Mouse (Mus musculus) heart, embryonic 15.5 days (tissue): Measurements from ENCODE around the gene Rpp25. TPM values are rescaled to one million over a fixed set of nuclear protein-coding genes. Genes with fewer than 3 reads are reported as not detected.

Experiments used
- polyA plus RNA-seq: library from polyadenylated mRNA; unstranded; fragments of >200 nt; fragmentation: Nextera tagmentation; extraction: Ambion mirVana; gene quantifications from 2 replicates; pipeline ENCODE4 v1.2.1, GENCODE M21; 2015

Gene Rpp25
- polyA plus RNA-seq, 1 experiment from 2014 or later: 11.5 TPM

Other genes starting within 250 kb of the Rpp25 start
- 9.1 and 13.9 TPM in 2 replicates for gene 1700017B05Rik, start 241.4 kb upstream of the Rpp25 start, polyA plus RNA-seq
- gene Ppcdc, start 63.9 kb upstream of the Rpp25 start, polyA plus RNA-seq: 17.0 and 20.0 TPM in 2 replicates
- gene Scamp5, start 36.0 kb upstream of the Rpp25 start, polyA plus RNA-seq: 7.6 and 9.7 TPM in 2 replicates
- 1,248 and 1,820 TPM in 2 replicates for gene Cox5a, start 17.2 kb downstream of the Rpp25 start, polyA plus RNA-seq
- gene Fam219b, start 33.5 kb downstream of the Rpp25 start, polyA plus RNA-seq: 10.6 and 15.1 TPM in 2 replicates
- gene Mpi, start 48.7 kb downstream of the Rpp25 start, polyA plus RNA-seq: 75.2 and 80.6 TPM in 2 replicates
- 47.3 and 56.0 TPM in 2 replicates for gene Scamp2, start 56.9 kb downstream of the Rpp25 start, polyA plus RNA-seq
- 14.3 and 21.3 TPM in 2 replicates for gene Ulk3, start 85.4 kb downstream of the Rpp25 start, polyA plus RNA-seq
- gene Cplx3, start 102.3 kb downstream of the Rpp25 start, polyA plus RNA-seq: not detected in 2 replicates
- gene Lman1l, start 116.7 kb downstream of the Rpp25 start, polyA plus RNA-seq: not detected in 2 replicates
- 14.6 and 20.6 TPM in 2 replicates for gene Csk, start 149.6 kb downstream of the Rpp25 start, polyA plus RNA-seq
- gene Cyp1a2, start 179.7 kb downstream of the Rpp25 start, polyA plus RNA-seq: not detected in 2 replicates
- gene Cyp1a1, start 183.9 kb downstream of the Rpp25 start, polyA plus RNA-seq: not detected in 2 replicates
- gene Edc3, start 204.5 kb downstream of the Rpp25 start, polyA plus RNA-seq: 13.5 and 21.4 TPM in 2 replicates